Mouse (Mus musculus) E14TG2a.4 (cell line): ENCODE results near the gene Tsga10ip.

Experiments used
- CTCF ChIP-seq: conservative IDR thresholded peaks from 2 replicates; pipeline ENCODE4 v1.5.1; 2014; ENCODE audit warnings: low read length
- NANOG ChIP-seq: IDR thresholded peaks from 2 replicates; pipeline ENCODE4 v1.6.1; 2014; ENCODE audit warnings: borderline replicate concordance, low read length, mixed read lengths

GRCm38 (mm10) chr19:5370932-5371331, 31.4 kb downstream of the Tsga10ip start:
- peak; percentile 40 for TF ChIP-seq CTCF
- no peak for TF ChIP-seq NANOG
